Mouse (Mus musculus) kidney, adult 8-10 months (tissue): ENCODE data around the gene Ccdc149.

Experiments
- DNase-seq, 2 experiments: peaks; one replicate each; pipeline ENCODE4 v3.0.0; 2022

Ccdc149 gene

DNA sequence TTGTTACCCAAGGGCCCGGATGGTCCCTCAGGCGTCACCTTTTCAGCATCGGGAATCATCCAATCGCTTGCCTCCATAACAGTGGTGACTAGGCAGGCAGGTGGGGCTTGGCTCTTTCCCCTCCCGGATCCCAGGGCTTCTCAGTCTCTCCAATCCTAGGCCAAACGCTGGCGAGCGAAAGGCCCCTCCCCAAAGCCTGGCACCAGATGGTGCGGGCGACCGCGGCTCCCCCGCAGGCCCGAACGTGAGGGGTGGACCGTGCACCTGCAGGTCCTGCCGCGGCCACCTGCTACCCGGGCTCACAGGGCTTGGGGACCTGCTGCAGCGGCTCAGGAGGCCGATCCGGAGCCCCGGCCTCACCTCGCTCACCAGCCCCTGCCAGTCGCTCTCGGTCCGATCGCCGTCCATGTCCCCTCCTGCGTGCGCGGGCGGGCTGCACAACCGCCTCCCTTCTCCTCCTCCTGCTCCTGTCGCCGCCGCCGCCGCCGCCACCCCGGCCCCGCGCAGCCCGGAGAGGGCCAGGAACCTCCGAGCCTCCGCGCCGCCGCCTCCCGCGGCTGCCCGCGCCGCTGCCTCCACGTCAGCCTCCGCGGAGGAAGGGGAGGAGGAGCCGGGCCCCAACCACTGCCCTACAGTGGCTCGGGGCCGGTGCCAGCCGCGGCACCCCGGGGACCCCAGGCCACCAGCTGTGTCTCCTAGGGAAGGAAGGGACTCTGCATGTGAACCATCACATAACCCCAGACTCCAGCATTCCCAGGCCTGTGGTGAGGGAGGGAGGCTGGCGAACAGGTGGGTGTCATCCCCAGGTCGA lies at the start of gene Ccdc149:
Gene Ccdc149, minus strand, starts transcription at position 531 of the 811 bp plus-strand sequence.
- DNase-seq: peak; percentile 80 to 82

DNA sequence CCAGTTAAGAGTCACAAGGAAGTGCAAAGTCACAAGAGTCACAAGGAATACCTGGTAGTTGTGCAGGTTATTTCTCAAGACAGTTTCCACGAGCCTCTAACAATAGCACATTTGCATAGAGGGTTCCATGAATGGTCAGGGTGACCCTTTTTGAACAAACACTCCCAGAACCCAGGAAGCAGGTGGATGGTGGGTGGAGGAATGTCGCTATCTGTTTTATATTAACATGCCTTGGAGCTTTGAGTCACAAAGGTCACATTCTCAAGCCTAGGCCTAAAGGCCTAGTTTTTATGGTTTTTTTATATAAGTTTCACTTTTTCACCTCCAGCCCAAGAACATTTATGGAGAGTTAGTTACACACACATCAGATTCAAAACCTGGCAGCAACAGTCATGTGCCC lies 48.6 kb upstream of the Ccdc149 start:
- DNase-seq: peak; percentile 42 to 67

- no peak for DNase-seq
Measured at GRCm38 (mm10) chr5:52516072-52516476, 44.8 kb upstream of the Ccdc149 start.

- DNase-seq: peak; percentile 42 to 71
Measured at GRCm38 (mm10) chr5:52515246-52516021, 44.1 kb upstream of the Ccdc149 start.

DNA sequence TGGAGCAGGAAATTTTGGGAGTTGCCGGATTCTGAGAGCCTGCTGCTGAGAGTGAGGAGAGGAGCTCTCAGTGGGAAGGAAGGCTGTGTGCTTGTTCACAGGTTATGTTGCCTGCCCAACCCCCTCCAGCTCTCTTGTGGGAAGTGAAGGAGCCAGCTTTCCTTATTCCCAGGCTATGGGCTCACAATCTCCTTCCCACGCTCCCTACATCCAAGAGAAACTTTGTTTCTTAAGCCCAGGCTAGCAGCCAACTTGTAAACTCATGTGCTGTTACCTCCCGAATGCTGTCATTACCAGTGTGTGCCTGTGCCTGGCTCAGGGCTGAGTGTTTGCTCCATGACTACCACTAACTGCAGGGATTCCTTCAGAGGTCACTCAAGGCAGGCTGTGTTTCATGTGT lies 39.8 kb upstream of the Ccdc149 start:
- no peak for DNase-seq

DNA sequence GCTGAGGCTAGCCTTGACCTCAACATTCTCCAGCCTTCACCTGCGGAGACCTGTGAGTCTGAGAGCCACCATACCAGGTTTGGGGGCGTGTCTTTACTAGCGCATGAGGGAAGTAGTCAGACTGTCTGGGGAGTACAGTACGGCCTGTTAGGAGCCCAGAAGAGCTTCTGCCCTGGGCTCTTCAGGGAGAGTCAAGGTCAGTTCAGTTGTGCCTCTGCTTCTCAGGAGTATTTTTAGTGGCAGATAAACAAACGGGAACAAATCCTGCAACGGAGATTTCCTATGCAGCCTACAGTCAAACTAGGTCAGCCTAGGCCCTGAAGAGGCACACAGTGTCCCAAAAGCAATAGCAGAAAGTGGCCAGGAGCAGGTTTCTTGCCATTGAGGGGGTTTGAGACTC lies 38.1 kb upstream of the Ccdc149 start:
- no peak for DNase-seq

GRCm38 (mm10) chr5:52504666-52505065 lies 33.3 kb upstream of the Ccdc149 start:
- DNase-seq: no peak

DNA sequence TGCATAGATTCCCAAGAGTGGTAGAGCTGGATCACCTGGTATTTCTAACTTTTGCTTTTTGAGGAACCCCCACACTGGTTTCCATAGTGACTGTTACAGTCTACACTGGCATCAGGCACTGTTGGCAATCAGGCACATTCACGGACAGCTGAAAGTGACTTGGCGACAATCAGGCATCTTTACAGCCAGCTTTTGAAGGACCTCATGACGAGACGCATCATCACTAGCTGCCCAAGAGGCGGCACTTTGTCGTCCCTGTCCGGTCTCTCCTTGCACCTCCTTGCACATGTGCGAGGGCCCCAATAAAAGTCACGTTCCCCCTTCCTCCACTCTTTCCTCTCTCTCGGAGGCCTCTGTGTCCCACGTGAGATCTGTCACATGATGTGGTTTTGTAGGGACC lies 32.8 kb upstream of the Ccdc149 start:
- DNase-seq: no peak

GRCm38 (mm10) chr5:52495671-52496070 lies 24.4 kb upstream of the Ccdc149 start:
- DNase-seq: no peak

- no peak for DNase-seq
Measured at GRCm38 (mm10) chr5:52491496-52491895, 20.2 kb upstream of the Ccdc149 start.

GRCm38 (mm10) chr5:52487559-52488430 lies 16.5 kb upstream of the Ccdc149 start:
- no peak for DNase-seq

- DNase-seq: no peak
Measured at GRCm38 (mm10) chr5:52476826-52477225, 5.5 kb upstream of the Ccdc149 start.

GRCm38 (mm10) chr5:52476292-52476701 lies 5.0 kb upstream of the Ccdc149 start:
- DNase-seq: peak; percentile 80 to 86

DNA sequence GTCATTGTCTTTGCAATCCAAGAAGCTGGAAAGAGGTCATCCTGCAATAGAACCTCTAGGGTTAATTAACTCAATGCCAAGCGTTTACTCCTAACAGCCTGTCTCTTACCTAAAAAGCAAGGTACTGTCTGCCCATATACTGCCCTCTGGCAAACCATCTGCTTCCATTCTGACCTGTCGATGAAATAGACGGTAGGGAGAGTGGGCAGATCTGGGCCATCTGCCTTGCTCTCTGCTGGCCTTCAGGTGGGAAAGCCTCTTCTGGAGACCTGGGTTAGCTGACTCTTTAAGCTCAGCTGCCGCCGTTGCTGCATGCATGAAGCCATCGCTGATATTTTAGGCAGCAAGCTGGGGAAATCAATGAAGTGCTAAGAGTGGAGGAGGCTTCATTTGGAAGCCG lies 2.7 kb upstream of the Ccdc149 start:
- DNase-seq: no peak

- no peak for DNase-seq
Measured at GRCm38 (mm10) chr5:52470551-52470950, 770 bp downstream of the Ccdc149 start.

DNA sequence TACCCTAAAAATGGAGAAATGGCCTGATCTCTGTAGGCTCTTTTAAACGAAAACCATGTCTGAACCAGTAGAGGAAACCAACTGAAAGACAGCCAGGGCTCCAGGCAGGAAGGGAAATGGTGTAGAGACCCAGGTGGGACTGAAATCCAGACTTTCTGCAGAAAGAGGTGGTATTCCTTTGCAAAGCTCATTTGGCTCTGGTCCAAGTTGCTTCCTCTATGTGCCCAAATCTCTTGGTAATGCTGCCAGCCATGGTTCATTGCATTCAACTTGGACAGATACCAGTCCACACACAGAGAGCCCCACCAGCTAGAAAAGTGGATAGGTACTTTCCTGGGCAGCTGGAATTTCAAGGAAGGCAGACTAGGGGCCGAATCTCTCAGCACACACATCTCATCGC lies 3.5 kb downstream of the Ccdc149 start:
- DNase-seq: no peak

DNA sequence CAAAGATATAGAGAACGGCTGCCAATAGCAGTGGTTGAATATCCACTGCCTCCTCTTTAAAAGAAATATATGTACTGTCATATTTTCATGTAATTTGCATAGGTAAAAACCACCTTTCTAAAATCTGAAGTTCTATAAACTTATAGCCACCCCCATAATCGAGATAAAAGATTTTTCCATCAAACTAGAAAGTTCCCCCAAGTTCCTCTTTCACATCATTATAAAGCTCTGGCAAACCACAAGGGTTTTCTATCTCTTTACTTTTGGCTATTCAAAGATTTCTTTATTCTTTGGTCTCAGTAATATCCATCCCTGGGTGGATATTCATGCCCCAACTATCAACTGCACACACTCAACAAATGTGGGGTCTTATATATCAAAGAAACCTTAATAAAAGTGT lies 8.9 kb downstream of the Ccdc149 start:
- no peak for DNase-seq

DNA sequence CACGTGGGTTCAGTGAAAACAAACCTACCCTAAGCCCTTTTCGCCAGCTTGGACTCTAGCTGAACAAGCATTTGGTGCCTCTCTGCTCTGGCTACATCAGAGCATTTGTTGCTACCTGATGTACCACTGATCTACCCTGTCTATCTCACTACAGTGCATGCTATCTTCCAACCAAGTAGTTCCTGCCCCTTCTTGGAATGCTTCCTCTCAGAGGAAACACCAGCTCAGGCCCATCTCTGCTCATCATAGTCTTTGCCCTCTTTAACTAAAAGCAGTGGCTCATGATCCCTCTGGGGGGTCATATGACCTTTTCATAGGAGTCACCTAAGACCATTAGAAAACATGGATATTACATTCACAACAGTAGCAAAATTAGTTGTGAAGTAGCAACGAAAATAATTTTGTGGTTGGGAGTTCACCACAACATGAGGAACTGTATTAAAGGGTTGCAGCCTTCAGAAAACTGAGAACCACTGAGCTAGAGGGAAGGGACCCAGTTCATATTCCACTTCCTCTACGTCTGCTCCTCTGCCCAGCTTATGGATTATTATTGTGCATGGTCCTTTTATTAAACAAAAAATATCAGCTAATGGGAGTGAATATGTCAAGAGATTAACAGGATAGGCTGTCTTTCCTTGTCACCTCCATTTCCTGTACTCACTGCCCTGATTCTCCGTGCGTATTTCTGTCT lies 9.7 kb downstream of the Ccdc149 start:
- DNase-seq: no peak

GRCm38 (mm10) chr5:52459308-52459707 lies 12.0 kb downstream of the Ccdc149 start:
- no peak for DNase-seq

GRCm38 (mm10) chr5:52457154-52457553 lies 14.2 kb downstream of the Ccdc149 start:
- no peak for DNase-seq

DNA sequence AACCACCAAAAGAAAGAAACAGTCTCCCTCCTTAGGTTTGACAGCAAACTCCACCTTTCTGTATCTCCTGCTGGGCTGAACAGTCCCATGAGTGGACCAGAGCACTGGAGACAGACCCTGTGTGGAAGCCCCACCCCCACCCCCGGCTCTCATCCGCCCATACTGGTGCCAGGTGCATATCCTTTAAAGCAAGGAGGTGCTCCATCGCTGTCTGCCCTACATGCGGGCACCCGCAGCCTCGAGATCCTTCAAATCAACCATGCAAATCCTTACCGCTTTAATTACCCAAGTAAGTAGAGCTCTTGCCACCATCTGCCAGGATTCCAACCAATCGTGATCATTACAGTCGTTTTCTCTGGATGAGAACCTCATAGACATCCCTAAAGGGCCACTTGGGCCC lies 20.5 kb downstream of the Ccdc149 start:
- DNase-seq: peak in 1 of 2 experiments; percentile 47

DNA sequence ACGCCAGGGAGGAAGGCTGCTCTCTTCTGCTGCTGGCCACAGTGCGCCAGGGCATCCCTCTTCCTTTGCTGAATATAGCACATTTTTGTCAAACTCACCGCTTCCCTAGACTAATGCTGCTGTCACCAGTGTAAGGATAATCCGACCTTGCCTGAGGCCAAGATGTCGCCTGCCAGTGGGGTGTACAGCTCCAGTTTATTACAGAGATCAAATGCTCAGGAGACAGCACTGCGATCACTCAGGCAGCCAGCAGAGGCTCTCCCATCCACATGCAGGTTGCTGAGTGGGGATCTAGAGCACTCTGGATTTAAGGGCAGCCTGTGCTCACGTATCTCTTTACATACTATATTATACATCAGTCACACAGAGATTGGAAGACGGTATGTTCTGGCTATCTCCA lies 22.1 kb downstream of the Ccdc149 start:
- no peak for DNase-seq

DNA sequence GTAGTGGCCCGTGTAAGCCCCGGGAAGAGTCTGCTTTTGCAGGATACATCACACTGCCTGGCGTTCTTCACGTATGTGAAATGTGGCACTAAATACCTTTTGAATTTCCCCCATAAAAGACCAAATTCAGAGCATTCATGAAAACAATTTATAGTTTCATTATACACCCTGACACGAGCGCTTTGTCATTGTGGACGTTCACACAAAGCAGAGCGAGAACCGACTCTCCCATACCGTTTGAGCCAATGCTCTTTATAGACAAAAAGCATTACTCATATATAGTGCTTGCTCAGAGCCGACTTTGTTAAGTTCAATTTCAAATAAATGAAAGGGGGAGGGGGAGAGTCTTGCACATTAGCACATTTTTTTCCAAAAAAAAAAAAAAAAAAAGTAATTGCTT lies 31.0 kb downstream of the Ccdc149 start:
- DNase-seq: no peak
